Mouse (Mus musculus): ENCODE measurements around the gene Myl6b. TPM values are rescaled to one million over a fixed set of nuclear protein-coding genes. Genes with fewer than 3 reads are reported as not detected.
A peak's percentile ranks its signal among the peaks of the same experiment; 100 is the strongest.
"Not testable (repeated sequence)": the region's sequence is repeated elsewhere in the genome, so short reads cannot be mapped to it uniquely, and the experiment has no call there.

Gene Myl6b
- polyA plus RNA-seq, 1 experiment from 2014 or later: 7.1 TPM

GRCm38 (mm10) chr10:128492051-128492450 is 6.4 kb downstream of the Myl6b start:
- Histone ChIP-seq H3K36me3 (ENCODE audit: control insufficient read depth, insufficient read depth, low read length) (peaks cover 36% of the 10 kb centered on the region), H3K4me2 (ENCODE audit: low read length) (peak overlapping the region; percentile 76), H3K27ac (ENCODE audit: low read depth, low read length) (peak overlapping the region; percentile 92), H3K9ac (ENCODE audit: low read depth, low read length) (peak overlapping the region; percentile 89), H3K4me3 (ENCODE audit: low read length) (peak overlapping the region; percentile 84), H3K4me1 (ENCODE audit: control insufficient read depth, insufficient read depth, low read depth, low read length) (peaks cover 32% of the 10 kb centered on the region)
- not testable (repeated sequence) for H3K9me3 ChIP-seq (ENCODE audit: control insufficient read depth, low read length); H3K27me3 ChIP-seq (replicated peaks; ENCODE audit: control insufficient read depth, insufficient read depth, low read length); ATAC-seq
- WGBS: 68% methylated on average over 7 of the region's 8 CpGs

- no peaks in the 10 kb centered on the region for H3K9me3 ChIP-seq (ENCODE audit: control insufficient read depth, low read length)
- ATAC-seq: no peak
- peaks cover 38% of the 10 kb centered on the region for H3K36me3 ChIP-seq (ENCODE audit: control insufficient read depth, insufficient read depth, low read length)
- H3K4me1 ChIP-seq (ENCODE audit: control insufficient read depth, insufficient read depth, low read depth, low read length): peaks cover 31% of the 10 kb centered on the region
- H3K9ac ChIP-seq (ENCODE audit: low read depth, low read length): peak overlapping the region; percentile 43
- WGBS: 67% methylated on average over 6 of the region's 6 CpGs
- peak overlapping the region; percentile 49 for H3K27ac ChIP-seq (ENCODE audit: low read depth, low read length)
- peak overlapping the region; percentile 76 for H3K4me2 ChIP-seq (ENCODE audit: low read length)
- no peaks in the 10 kb centered on the region for H3K27me3 ChIP-seq (replicated peaks; ENCODE audit: control insufficient read depth, insufficient read depth, low read length)
- H3K4me3 ChIP-seq (ENCODE audit: low read length): peak overlapping the region; percentile 84
Observed at GRCm38 (mm10) chr10:128491495-128491894, 7.0 kb downstream of the Myl6b start.

GRCm38 (mm10) chr10:128490912-128491311 is 7.6 kb downstream of the Myl6b start:
- 50% methylated on average over 5 of the region's 5 CpGs for WGBS
- Histone ChIP-seq H3K9ac (ENCODE audit: low read depth, low read length) (0 out of 2 replicates have a peak overlapping the region, but pooled peaks have one; percentile 17), H3K4me3 (ENCODE audit: low read length) (no peak overlapping the region), H3K4me1 (ENCODE audit: control insufficient read depth, insufficient read depth, low read depth, low read length) (peaks cover 31% of the 10 kb centered on the region), H3K9me3 (ENCODE audit: control insufficient read depth, low read length) (no peaks in the 10 kb centered on the region), H3K27me3 (replicated peaks; ENCODE audit: control insufficient read depth, insufficient read depth, low read length) (no peaks in the 10 kb centered on the region), H3K27ac (ENCODE audit: low read depth, low read length) (peak overlapping the region; percentile 27; the same call in 1 of the 2 replicates), H3K4me2 (ENCODE audit: low read length) (no peak overlapping the region), H3K36me3 (ENCODE audit: control insufficient read depth, insufficient read depth, low read length) (peaks cover 38% of the 10 kb centered on the region)
- no peak for ATAC-seq

GRCm38 (mm10) chr10:128490232-128490631 is 8.3 kb downstream of the Myl6b start:
- Histone ChIP-seq H3K9me3 (ENCODE audit: control insufficient read depth, low read length) (no peaks in the 10 kb centered on the region), H3K4me2 (ENCODE audit: low read length) (no peak overlapping the region), H3K4me1 (ENCODE audit: control insufficient read depth, insufficient read depth, low read depth, low read length) (peaks cover 28% of the 10 kb centered on the region), H3K27me3 (replicated peaks; ENCODE audit: control insufficient read depth, insufficient read depth, low read length) (no peaks in the 10 kb centered on the region), H3K4me3 (ENCODE audit: low read length) (no peak overlapping the region), H3K36me3 (ENCODE audit: control insufficient read depth, insufficient read depth, low read length) (peaks cover 44% of the 10 kb centered on the region), H3K9ac (ENCODE audit: low read depth, low read length) (no peak overlapping the region), H3K27ac (ENCODE audit: low read depth, low read length) (no peak overlapping the region)
- no peak for ATAC-seq
- 65% methylated on average over 5 of the region's 5 CpGs for WGBS

- no peak overlapping the region for H3K4me2 ChIP-seq (ENCODE audit: low read length)
- peaks cover 44% of the 10 kb centered on the region for H3K36me3 ChIP-seq (ENCODE audit: control insufficient read depth, insufficient read depth, low read length)
- WGBS: 61% methylated on average over 4 of the region's 4 CpGs
- no peak overlapping the region for H3K9ac ChIP-seq (ENCODE audit: low read depth, low read length)
- peaks cover 23% of the 10 kb centered on the region for H3K4me1 ChIP-seq (ENCODE audit: control insufficient read depth, insufficient read depth, low read depth, low read length)
- no peak overlapping the region for H3K4me3 ChIP-seq (ENCODE audit: low read length)
- H3K27me3 ChIP-seq (replicated peaks; ENCODE audit: control insufficient read depth, insufficient read depth, low read length): no peaks in the 10 kb centered on the region
- ATAC-seq: no peak
- peak overlapping the region; percentile 32; the same call in 1 of the 2 replicates for H3K27ac ChIP-seq (ENCODE audit: low read depth, low read length)
- H3K9me3 ChIP-seq (ENCODE audit: control insufficient read depth, low read length): no peaks in the 10 kb centered on the region
Observed at GRCm38 (mm10) chr10:128489785-128490184, 8.7 kb downstream of the Myl6b start.

- Histone ChIP-seq H3K4me3 (ENCODE audit: low read length) (no peak overlapping the region), H3K27ac (ENCODE audit: low read depth, low read length) (peak overlapping the region; percentile 32; the same call in 1 of the 2 replicates), H3K9ac (ENCODE audit: low read depth, low read length) (no peak overlapping the region), H3K27me3 (replicated peaks; ENCODE audit: control insufficient read depth, insufficient read depth, low read length) (no peaks in the 10 kb centered on the region), H3K9me3 (ENCODE audit: control insufficient read depth, low read length) (no peaks in the 10 kb centered on the region), H3K4me1 (ENCODE audit: control insufficient read depth, insufficient read depth, low read depth, low read length) (peaks cover 22% of the 10 kb centered on the region), H3K36me3 (ENCODE audit: control insufficient read depth, insufficient read depth, low read length) (peaks cover 45% of the 10 kb centered on the region), H3K4me2 (ENCODE audit: low read length) (no peak overlapping the region)
- ATAC-seq: no peak
- WGBS: 64% methylated on average over 5 of the region's 5 CpGs
Observed at GRCm38 (mm10) chr10:128489380-128489779, 9.1 kb downstream of the Myl6b start.

GRCm38 (mm10) chr10:128488776-128489175 is 9.7 kb downstream of the Myl6b start:
- Histone ChIP-seq H3K4me3 (ENCODE audit: low read length) (no peak overlapping the region), H3K27ac (ENCODE audit: low read depth, low read length) (no peak overlapping the region), H3K36me3 (ENCODE audit: control insufficient read depth, insufficient read depth, low read length) (peaks cover 51% of the 10 kb centered on the region), H3K27me3 (replicated peaks; ENCODE audit: control insufficient read depth, insufficient read depth, low read length) (no peaks in the 10 kb centered on the region), H3K4me1 (ENCODE audit: control insufficient read depth, insufficient read depth, low read depth, low read length) (peaks cover 22% of the 10 kb centered on the region), H3K9me3 (ENCODE audit: control insufficient read depth, low read length) (no peaks in the 10 kb centered on the region), H3K4me2 (ENCODE audit: low read length) (no peak overlapping the region), H3K9ac (ENCODE audit: low read depth, low read length) (no peak overlapping the region)
- WGBS: 67% methylated on average over 4 of the region's 4 CpGs
- no peak for ATAC-seq

GRCm38 (mm10) chr10:128487861-128488712 is 10.4 kb downstream of the Myl6b start:
- Histone ChIP-seq H3K4me1 (ENCODE audit: control insufficient read depth, insufficient read depth, low read depth, low read length) (peaks cover 22% of the 10 kb centered on the region), H3K9ac (ENCODE audit: low read depth, low read length) (no peak overlapping the region), H3K9me3 (ENCODE audit: control insufficient read depth, low read length) (no peaks in the 10 kb centered on the region), H3K4me3 (ENCODE audit: low read length) (no peak overlapping the region), H3K36me3 (ENCODE audit: control insufficient read depth, insufficient read depth, low read length) (peaks cover 58% of the 10 kb centered on the region), H3K27me3 (replicated peaks; ENCODE audit: control insufficient read depth, insufficient read depth, low read length) (no peaks in the 10 kb centered on the region), H3K27ac (ENCODE audit: low read depth, low read length) (0 out of 2 replicates have a peak overlapping the region, but pooled peaks have one; percentile 5), H3K4me2 (ENCODE audit: low read length) (no peak overlapping the region)
- 86% methylated on average over 22 of the region's 22 CpGs for WGBS
- ATAC-seq: no peak

- Histone ChIP-seq H3K9me3 (ENCODE audit: control insufficient read depth, low read length) (no peaks in the 10 kb centered on the region), H3K27ac (ENCODE audit: low read depth, low read length) (no peak overlapping the region), H3K4me1 (ENCODE audit: control insufficient read depth, insufficient read depth, low read depth, low read length) (peaks cover 10% of the 10 kb centered on the region), H3K4me3 (ENCODE audit: low read length) (no peak overlapping the region), H3K27me3 (replicated peaks; ENCODE audit: control insufficient read depth, insufficient read depth, low read length) (no peaks in the 10 kb centered on the region), H3K4me2 (ENCODE audit: low read length) (no peak overlapping the region), H3K9ac (ENCODE audit: low read depth, low read length) (no peak overlapping the region), H3K36me3 (ENCODE audit: control insufficient read depth, insufficient read depth, low read length) (peaks cover 71% of the 10 kb centered on the region)
- WGBS: 91% methylated on average over 7 of the region's 7 CpGs
- no peak for ATAC-seq
Observed at GRCm38 (mm10) chr10:128486370-128486769, 12.1 kb downstream of the Myl6b start.

All from hindbrain, embryonic 16.5 days (tissue).